Mouse (Mus musculus) erythroblast, embryonic 14.5 days (primary cell): ENCODE measurements around the gene Adi1.

ENCODE experiments used
- GATA1 ChIP-seq: IDR thresholded peaks from 2 replicates; pipeline ENCODE4 v1.6.1; 2012; ENCODE audit warnings: low read length, inconsistent platforms, mixed read lengths
- TAL1 ChIP-seq: IDR thresholded peaks from 3 replicates; pipeline ENCODE4 v1.6.1; 2012; ENCODE audit warnings: low read length, inconsistent platforms, mixed read lengths

GRCm38 (mm10) chr12:28690730-28691129 lies 15.7 kb downstream of the Adi1 start:
- TF ChIP-seq GATA1 = no peak
- TF ChIP-seq TAL1 = no peak
